Mouse (Mus musculus): ENCODE data around the gene Bcor.

DNA sequence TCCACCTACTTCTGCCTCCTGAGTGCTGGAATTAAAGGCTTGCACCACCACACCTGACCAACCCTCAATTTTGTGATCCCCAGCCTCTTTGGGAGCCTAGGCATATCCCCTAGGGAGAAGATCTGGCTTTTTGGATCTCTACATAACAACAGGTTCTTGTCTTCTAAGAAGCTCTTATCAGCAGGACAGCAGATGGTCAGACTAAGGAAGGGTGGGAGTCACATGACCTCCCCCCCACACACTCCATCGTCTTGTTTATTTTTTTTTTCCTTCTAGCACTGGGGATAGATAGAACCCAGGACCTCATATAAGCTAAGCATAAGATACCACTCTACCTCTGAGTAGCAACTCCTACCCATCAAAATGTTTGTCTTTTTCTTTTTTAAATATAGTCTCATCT lies 40.7 kb downstream of the Bcor start:
- TF ChIP-seq POLR2A (IDR thresholded peaks at IDR 0.05; ENCODE audit: borderline replicate concordance, extremely low read depth, low read depth, low read length) (no peak), CTCF (IDR thresholded peaks at IDR 0.05; ENCODE audit: insufficient read depth, low read length) (no peak)

Data from lung, adult 2 months (tissue).